ENCODE assay signal across 7 mouse cellular contexts in genomic region chr7:109519936-109520335, GRCm38 (mm10). TPM values are rescaled to one million over a fixed set of nuclear protein-coding genes. Genes with fewer than 3 reads are reported as not detected.
DNase-seq lines count a peak whose midpoint lies in the region; ATAC-seq lines count a peak whose summit lies in the region.

No protein-coding gene starts in this region.

- peaks cover 35% of the 10 kb centered on the region for H3K36me3 ChIP-seq in lung, embryonic 16.5 days (ENCODE audit: control insufficient read depth, insufficient read depth, low read length)
- H3K36me3 ChIP-seq in embryonic facial prominence, embryonic 12.5 days, result peaks cover 44% of the 10 kb centered on the region
- peaks cover 52% of the 10 kb centered on the region for H3K36me3 ChIP-seq in limb, embryonic 10.5 days
- peaks cover 7% of the 10 kb centered on the region; the same call in 1 of the 2 replicates for H3K36me3 ChIP-seq in splenic B cell, adult 2 months (ENCODE audit: control insufficient read depth, insufficient read depth, low read length, poor library complexity, severe bottlenecking)

- H3K4me1 ChIP-seq in lung, embryonic 16.5 days (replicated peaks; ENCODE audit: control insufficient read depth, insufficient read depth, low read length), result peaks cover 19% of the 10 kb centered on the region
- peaks cover 20% of the 10 kb centered on the region for H3K4me1 ChIP-seq in embryonic facial prominence, embryonic 12.5 days
- H3K4me1 ChIP-seq in limb, embryonic 10.5 days, result peaks cover 24% of the 10 kb centered on the region

- no peak for DNase-seq in lung, postnatal 14 days
- DNase-seq in limb, embryonic 10.5 days (ENCODE audit: low spot score), result no peak
- DNase-seq in splenic B cell, adult 2 months (ENCODE audit: low read depth, low spot score), result peak; percentile 13
- no peak for DNase-seq in thymus, postnatal 14 days
- no peak for DNase-seq in thymus, postnatal 10 days (ENCODE audit: low spot score in 2 of 2)

- H3K27ac ChIP-seq in lung, embryonic 16.5 days (ENCODE audit: low read length), result peak overlapping the region; percentile 97
- peak overlapping the region; percentile 86 for H3K27ac ChIP-seq in embryonic facial prominence, embryonic 12.5 days
- peak overlapping the region; percentile 98 for H3K27ac ChIP-seq in limb, embryonic 10.5 days

- H3K4me3 ChIP-seq in lung, embryonic 16.5 days (ENCODE audit: low read length), result peak overlapping the region; percentile 90
- peak overlapping the region; percentile 66 for H3K4me3 ChIP-seq in embryonic facial prominence, embryonic 12.5 days
- peak overlapping the region; percentile 98 for H3K4me3 ChIP-seq in limb, embryonic 10.5 days

- no peaks in the 10 kb centered on the region for H3K27me3 ChIP-seq in lung, embryonic 16.5 days (ENCODE audit: control insufficient read depth, insufficient read depth, low read depth, low read length)
- no peaks in the 10 kb centered on the region for H3K27me3 ChIP-seq in embryonic facial prominence, embryonic 12.5 days
- H3K27me3 ChIP-seq in limb, embryonic 10.5 days (ENCODE audit: low read depth, poor library complexity, severe bottlenecking), result no peaks in the 10 kb centered on the region
- no peaks in the 10 kb centered on the region for H3K27me3 ChIP-seq in splenic B cell, adult 2 months (ENCODE audit: control insufficient read depth, insufficient read depth, low read length, poor library complexity, severe bottlenecking)

- ATAC-seq in lung, embryonic 16.5 days (ENCODE audit: low read depth), result no peak
- ATAC-seq in embryonic facial prominence, embryonic 12.5 days (ENCODE audit: insufficient number of reproducible peaks, insufficient read depth, low FRiP score, low TSS enrichment), result no peak

- H3K4me2 ChIP-seq in lung, embryonic 16.5 days (ENCODE audit: low read depth, low read length), result peak overlapping the region; percentile 83
- peak overlapping the region; percentile 88 for H3K4me2 ChIP-seq in embryonic facial prominence, embryonic 12.5 days (replicated peaks)

- WGBS in lung, embryonic 16.5 days, result 1% methylated on average over 10 of the region's 10 CpGs
- WGBS in embryonic facial prominence, embryonic 12.5 days, result 4% methylated on average over 10 of the region's 10 CpGs
- WGBS in limb, embryonic 10.5 days, result 7% methylated on average over 10 of the region's 10 CpGs

- no peaks in the 10 kb centered on the region for H3K9me3 ChIP-seq in lung, embryonic 16.5 days (ENCODE audit: control insufficient read depth, low read length)
- H3K9me3 ChIP-seq in embryonic facial prominence, embryonic 12.5 days, result no peaks in the 10 kb centered on the region
- no peaks in the 10 kb centered on the region for H3K9me3 ChIP-seq in limb, embryonic 10.5 days (replicated peaks)

- H3K9ac ChIP-seq in lung, embryonic 16.5 days (ENCODE audit: low read length), result peak overlapping the region; percentile 99
- H3K9ac ChIP-seq in embryonic facial prominence, embryonic 12.5 days, result peak overlapping the region; percentile 92

RNA-seq across cellular contexts. Expression of gene Rpl27a, which starts 1.0 kb away (rescaled TPM):
- polyA plus RNA-seq in lung, embryonic 16.5 days (2015; fragmentation: Nextera tagmentation; extraction: Ambion mirVana), result 126 and 134 TPM in 2 replicates
- 127 and 129 TPM in 2 replicates for polyA plus RNA-seq in embryonic facial prominence, embryonic 12.5 days (2016; fragmentation: Nextera tagmentation; extraction: Ambion mirVana)
- 130 and 159 TPM in 2 replicates for polyA plus RNA-seq in limb, embryonic 10.5 days (2016; fragmentation: Nextera tagmentation; extraction: Ambion mirVana)

RNA-seq across cellular contexts. Expression of gene Trim66, which starts 12.0 kb away (rescaled TPM):
- 0.03 and 0.13 TPM in 2 replicates for polyA plus RNA-seq in lung, embryonic 16.5 days (2015; fragmentation: Nextera tagmentation; extraction: Ambion mirVana)
- 0.57 and 0.75 TPM in 2 replicates for polyA plus RNA-seq in embryonic facial prominence, embryonic 12.5 days (2016; fragmentation: Nextera tagmentation; extraction: Ambion mirVana)
- polyA plus RNA-seq in limb, embryonic 10.5 days (2016; fragmentation: Nextera tagmentation; extraction: Ambion mirVana), result 0.03 and 0.05 TPM in 2 replicates
